Comparison of ENCODE assay signal across 8 mouse cellular contexts in genomic region chr1:134962053-134962803, GRCm38 (mm10). TPM values are rescaled to one million over a fixed set of nuclear protein-coding genes. Genes with fewer than 3 reads are reported as not detected.
A peak's percentile ranks its signal among the peaks of the same experiment; 100 is the strongest.
DNase-seq lines count a peak whose midpoint lies in the region; ATAC-seq lines count a peak whose summit lies in the region.

Gene Ube2t (plus strand): TSS chr1:134962565.

- peak within 1 kb of the TSS; percentile 84 for H3K4me3 ChIP-seq in heart, embryonic 10.5 days
- H3K4me3 ChIP-seq in kidney, embryonic 15.5 days (replicated peaks), result peak within 1 kb of the TSS; percentile 90

- peaks cover 10% of the 10 kb centered on the region; the same call in 1 of the 2 replicates for H3K36me3 ChIP-seq in heart, embryonic 10.5 days
- no peaks in the 10 kb centered on the region; the same call in 1 of the 2 replicates for H3K36me3 ChIP-seq in kidney, embryonic 15.5 days

- peak; percentile 98 for ATAC-seq in erythroblast, adult 5-6 weeks (replicated peaks; ENCODE audit: low FRiP score, poor library complexity, severe bottlenecking)
- ATAC-seq in kidney, embryonic 15.5 days (replicated peaks; ENCODE audit: low FRiP score), result peak; percentile 100
- ATAC-seq in monocyte, adult 5-6 weeks (replicated peaks; ENCODE audit: insufficient number of reproducible peaks, low FRiP score, low TSS enrichment, poor library complexity, severe bottlenecking), result peak; percentile 100

- H3K27ac ChIP-seq in heart, embryonic 10.5 days, result peak within 1 kb of the TSS; percentile 92
- peak within 1 kb of the TSS; percentile 79 for H3K27ac ChIP-seq in kidney, embryonic 15.5 days

- WGBS in heart, embryonic 10.5 days, result 2% methylated on average over 50 of the region's 50 CpGs
- WGBS in kidney, embryonic 15.5 days, result 2% methylated on average over 50 of the region's 50 CpGs

- DNase-seq in B cell, adult 2 months, result peak; percentile 93
- peak; percentile 98 for DNase-seq in brain, adult 2 months (ENCODE audit: low read depth, low spot score)
- peak; percentile 98 for DNase-seq in heart, embryonic 10.5 days (ENCODE audit: low spot score)
- DNase-seq in liver, result peak; percentile 97
- peak; percentile 96 to 97 for DNase-seq in spleen, postnatal 4 days (ENCODE audit: low spot score in 2 of 2)

- H3K4me1 ChIP-seq in heart, embryonic 10.5 days, result peaks cover 18% of the 10 kb centered on the region
- peaks cover 20% of the 10 kb centered on the region for H3K4me1 ChIP-seq in kidney, embryonic 15.5 days

- H3K9ac ChIP-seq in kidney, embryonic 15.5 days, result peak within 1 kb of the TSS; percentile 67

- peak within 1 kb of the TSS; percentile 77 for H3K4me2 ChIP-seq in kidney, embryonic 15.5 days

- H3K9me3 ChIP-seq in heart, embryonic 10.5 days, result no peaks in the 10 kb centered on the region
- H3K9me3 ChIP-seq in kidney, embryonic 15.5 days (replicated peaks), result no peaks in the 10 kb centered on the region

- no peaks in the 10 kb centered on the region for H3K27me3 ChIP-seq in heart, embryonic 10.5 days (ENCODE audit: insufficient read depth, poor library complexity, severe bottlenecking)
- 0 out of 2 replicates have a peak, but pooled peaks cover 4% of the 10 kb centered on the region for H3K27me3 ChIP-seq in kidney, embryonic 15.5 days

RNA-seq across cellular contexts. Expression of gene Ube2t, which starts in this region (rescaled TPM):
- total RNA-seq in erythroblast, adult 5-6 weeks (2015; ENCODE audit: low replicate concordance), result 26.3 and 43.6 TPM in 2 replicates
- total RNA-seq in erythroblast, adult 5-6 weeks (2017; ENCODE audit: low replicate concordance), result 7.8 and 24.8 TPM in 2 replicates
- 49.3 and 51.9 TPM in 2 replicates for polyA plus RNA-seq in heart, embryonic 10.5 days (2016; fragmentation: Nextera tagmentation; extraction: Ambion mirVana)
- 44.2 TPM in 2 replicates for polyA plus RNA-seq in kidney, embryonic 15.5 days (2015; fragmentation: Nextera tagmentation; extraction: Ambion mirVana)
- total RNA-seq in monocyte, adult 5-6 weeks (2017), result 2.3 to 8.6 TPM (median 3.1 TPM) in 3 replicates

Comparison
In these comparisons a context has a peak if more than half of its experiments do, and no peak if none do; other contexts are left out.
1. Peak in every context shown above with its lines: DNase-seq, ATAC-seq, H3K4me3 ChIP-seq and H3K27ac ChIP-seq.